Mouse (Mus musculus) bone marrow macrophage, adult 2 months (primary cell): Measurements from ENCODE around the gene Rack1.

Experiments used
- CTCF ChIP-seq: IDR thresholded peaks from 2 replicates; pipeline ENCODE4 v1.5.1; 2012; ENCODE audit warnings: low read depth, mild to moderate bottlenecking, low read length, moderate library complexity
- POLR2A ChIP-seq: IDR thresholded peaks from 2 replicates; pipeline ENCODE4 v1.6.1; 2012; ENCODE audit warnings: mild to moderate bottlenecking, low read depth, low read length, borderline replicate concordance

GRCm38 (mm10) chr11:48827926-48828325, 27.8 kb downstream of the Rack1 start:
- TF ChIP-seq CTCF: no peak
- no peak for TF ChIP-seq POLR2A
